Mouse (Mus musculus): ENCODE results near the gene Btbd1.

The Btbd1 gene

GRCm38 (mm10) chr7:81829379-81829894 lies at the start of gene Btbd1:
Gene Btbd1 (minus strand): TSS chr7:81829431.
- DNase-seq (ENCODE audit: low read depth, low spot score) = peak; percentile 90

GRCm38 (mm10) chr7:81875372-81875771 lies 46.1 kb upstream of the Btbd1 start:
- DNase-seq (ENCODE audit: low read depth, low spot score) = no peak

- DNase-seq (ENCODE audit: low read depth, low spot score) = no peak
Observed at GRCm38 (mm10) chr7:81874636-81875035, 45.4 kb upstream of the Btbd1 start.

GRCm38 (mm10) chr7:81873807-81874206 lies 44.6 kb upstream of the Btbd1 start:
- no peak for DNase-seq (ENCODE audit: low read depth, low spot score)

GRCm38 (mm10) chr7:81872493-81873013 lies 43.3 kb upstream of the Btbd1 start:
- DNase-seq (ENCODE audit: low read depth, low spot score) = no peak

GRCm38 (mm10) chr7:81868158-81868557 lies 38.9 kb upstream of the Btbd1 start:
- DNase-seq (ENCODE audit: low read depth, low spot score) = peak; percentile 89

- no peak for DNase-seq (ENCODE audit: low read depth, low spot score)
Observed at GRCm38 (mm10) chr7:81867231-81867930, 38.1 kb upstream of the Btbd1 start.

- DNase-seq (ENCODE audit: low read depth, low spot score) = no peak
Observed at GRCm38 (mm10) chr7:81865937-81866336, 36.7 kb upstream of the Btbd1 start.

GRCm38 (mm10) chr7:81864552-81864951 lies 35.3 kb upstream of the Btbd1 start:
- peak; percentile 48 for DNase-seq (ENCODE audit: low read depth, low spot score)

GRCm38 (mm10) chr7:81862587-81863583 lies 33.7 kb upstream of the Btbd1 start:
- peak; percentile 78 for DNase-seq (ENCODE audit: low read depth, low spot score)

- DNase-seq (ENCODE audit: low read depth, low spot score) = no peak
Observed at GRCm38 (mm10) chr7:81861921-81862320, 32.7 kb upstream of the Btbd1 start.

- DNase-seq (ENCODE audit: low read depth, low spot score) = no peak
Observed at GRCm38 (mm10) chr7:81861461-81861860, 32.2 kb upstream of the Btbd1 start.

- peak; percentile 26 for DNase-seq (ENCODE audit: low read depth, low spot score)
Observed at GRCm38 (mm10) chr7:81860996-81861395, 31.8 kb upstream of the Btbd1 start.

- DNase-seq (ENCODE audit: low read depth, low spot score) = no peak
Observed at GRCm38 (mm10) chr7:81860071-81860470, 30.8 kb upstream of the Btbd1 start.

- DNase-seq (ENCODE audit: low read depth, low spot score) = peak; percentile 48
Observed at GRCm38 (mm10) chr7:81858968-81859721, 29.9 kb upstream of the Btbd1 start, which contains the start of gene Tm6sf1. Gene Tm6sf1 (plus strand): TSS chr7:81859001.

GRCm38 (mm10) chr7:81858236-81858635 lies 29.0 kb upstream of the Btbd1 start:
- no peak for DNase-seq (ENCODE audit: low read depth, low spot score)

GRCm38 (mm10) chr7:81856221-81856620 lies 27.0 kb upstream of the Btbd1 start:
- no peak for DNase-seq (ENCODE audit: low read depth, low spot score)

GRCm38 (mm10) chr7:81855694-81856093 lies 26.5 kb upstream of the Btbd1 start, which contains the start of gene Gm10160:
Gene Gm10160 (minus strand): TSS chr7:81855794.
- DNase-seq (ENCODE audit: low read depth, low spot score) = no peak

- DNase-seq (ENCODE audit: low read depth, low spot score) = peak; percentile 56
Observed at GRCm38 (mm10) chr7:81854568-81855307, 25.5 kb upstream of the Btbd1 start.

- DNase-seq (ENCODE audit: low read depth, low spot score) = no peak
Observed at GRCm38 (mm10) chr7:81851706-81852105, 22.5 kb upstream of the Btbd1 start.

Measured in CD4-positive, CD25-positive, alpha-beta regulatory T cell, adult 2 months (primary cell).